Mouse (Mus musculus) layer of hippocampus, postnatal 25 days (tissue): ENCODE data around the gene Ttc13. TPM values are rescaled to one million over a fixed set of nuclear protein-coding genes. Genes with fewer than 3 reads are reported as not detected.

ENCODE experiments used
- DNase-seq, 2 experiments: peaks; one replicate each; pipeline ENCODE4 v3.0.0; 2022; ENCODE audit warnings: mixed read lengths in 2 of 2, low spot score in 1 of 2; ENCODE audit errors: extremely low spot score in 1 of 2
- total RNA-seq, 2 experiments: library from RNA; stranded (reverse); gene quantifications; 2 replicates each; pipeline ENCODE4 v1.2.3; 2021

Gene Ttc13
- total RNA-seq, 2 experiments from 2014 or later, result 40.7 to 54.6 TPM

- no peak for DNase-seq
These were observed 16.0 kb downstream of the Ttc13 start for GRCm38 (mm10) chr8:124705823-124706222.

GRCm38 (mm10) chr8:124704376-124704775 lies 17.4 kb downstream of the Ttc13 start:
- DNase-seq, result no peak

DNA sequence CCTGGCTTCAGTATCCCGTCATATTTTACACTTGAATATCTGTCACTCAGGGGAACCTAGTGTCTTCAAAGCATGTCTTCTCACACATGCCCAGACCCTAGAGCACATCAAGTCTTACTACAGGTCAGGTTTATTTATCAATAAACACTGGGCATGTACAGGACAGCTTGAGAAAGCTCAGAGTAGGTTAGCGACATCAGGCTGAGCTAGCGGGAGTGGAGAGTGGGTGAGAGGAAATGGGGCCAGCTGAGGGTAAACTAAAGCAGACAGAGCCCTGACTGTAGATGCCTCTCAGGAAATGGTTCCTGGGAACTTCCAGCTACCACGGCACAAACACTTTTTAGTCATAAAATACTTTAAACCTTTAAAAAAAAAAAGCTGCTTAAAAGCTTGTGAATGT lies 18.3 kb downstream of the Ttc13 start:
- DNase-seq, result no peak

- DNase-seq, result no peak
These were observed 19.6 kb downstream of the Ttc13 start for GRCm38 (mm10) chr8:124702183-124702582.

- no peak for DNase-seq
These were observed 20.8 kb downstream of the Ttc13 start for GRCm38 (mm10) chr8:124701023-124701422.

GRCm38 (mm10) chr8:124700271-124700670 lies 21.5 kb downstream of the Ttc13 start:
- DNase-seq, result no peak

- no peak for DNase-seq
These were observed 26.2 kb downstream of the Ttc13 start for GRCm38 (mm10) chr8:124695424-124696100.

DNA sequence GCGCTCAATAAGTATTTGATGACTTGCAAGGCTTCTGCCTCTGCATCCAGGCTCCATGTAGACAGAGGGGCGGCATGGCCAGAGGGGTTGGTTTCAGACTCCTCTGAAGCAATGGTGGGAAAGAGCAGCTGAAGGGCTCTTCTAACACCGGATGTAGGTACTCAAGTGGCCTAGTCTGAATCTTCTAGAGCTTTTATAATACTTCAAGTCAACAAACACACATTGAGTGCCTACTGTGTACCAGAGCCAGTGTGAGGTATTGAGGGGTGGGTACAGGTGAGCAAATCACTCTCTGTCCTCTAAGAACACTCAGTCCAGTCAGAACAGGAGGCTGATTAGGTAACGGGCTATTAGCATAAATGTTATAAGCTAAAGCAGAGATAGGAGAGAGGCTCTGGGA lies 30.1 kb downstream of the Ttc13 start:
- no peak for DNase-seq

DNA sequence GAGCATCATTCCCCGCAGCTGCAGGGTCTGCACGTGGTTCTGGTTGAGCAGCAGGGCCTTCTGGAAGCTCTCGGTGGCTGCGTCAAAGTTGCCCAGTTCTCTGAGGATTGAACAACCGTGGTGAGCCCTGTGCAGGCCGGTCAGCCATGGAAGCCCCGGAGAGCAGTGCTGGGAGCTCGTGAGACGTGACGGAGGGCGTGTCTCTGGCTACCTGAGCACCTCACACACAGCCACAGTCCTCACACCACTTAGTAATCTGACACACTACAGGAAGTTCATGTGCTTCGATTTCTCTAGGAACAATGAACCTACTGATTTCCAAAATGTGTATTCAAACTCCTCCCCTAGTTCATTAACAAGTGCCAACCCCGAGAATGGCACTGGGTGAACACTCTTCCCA lies 32.9 kb downstream of the Ttc13 start:
- DNase-seq, result no peak

DNA sequence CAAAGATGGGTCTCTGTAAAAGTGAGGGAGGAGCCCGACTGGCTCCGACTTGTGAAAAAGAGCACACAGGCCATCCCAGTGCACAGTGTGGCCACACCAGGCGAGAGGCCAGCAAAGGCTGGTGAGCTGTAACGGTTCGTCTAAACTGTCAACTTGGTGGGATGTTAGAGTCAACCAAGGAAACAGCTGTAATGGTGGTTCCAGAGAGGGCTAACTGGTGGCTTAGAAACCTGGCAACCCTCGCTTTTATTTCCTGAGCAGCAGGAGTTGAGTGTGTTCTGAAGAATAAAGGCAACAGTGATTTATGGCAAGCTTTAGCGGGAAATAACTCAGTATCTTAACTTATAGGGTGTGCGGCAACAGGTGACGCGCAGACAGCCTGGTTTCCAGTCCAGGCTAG lies 39.6 kb downstream of the Ttc13 start:
- no peak for DNase-seq

GRCm38 (mm10) chr8:124681792-124682157 lies 40.0 kb downstream of the Ttc13 start:
- no peak for DNase-seq

DNA sequence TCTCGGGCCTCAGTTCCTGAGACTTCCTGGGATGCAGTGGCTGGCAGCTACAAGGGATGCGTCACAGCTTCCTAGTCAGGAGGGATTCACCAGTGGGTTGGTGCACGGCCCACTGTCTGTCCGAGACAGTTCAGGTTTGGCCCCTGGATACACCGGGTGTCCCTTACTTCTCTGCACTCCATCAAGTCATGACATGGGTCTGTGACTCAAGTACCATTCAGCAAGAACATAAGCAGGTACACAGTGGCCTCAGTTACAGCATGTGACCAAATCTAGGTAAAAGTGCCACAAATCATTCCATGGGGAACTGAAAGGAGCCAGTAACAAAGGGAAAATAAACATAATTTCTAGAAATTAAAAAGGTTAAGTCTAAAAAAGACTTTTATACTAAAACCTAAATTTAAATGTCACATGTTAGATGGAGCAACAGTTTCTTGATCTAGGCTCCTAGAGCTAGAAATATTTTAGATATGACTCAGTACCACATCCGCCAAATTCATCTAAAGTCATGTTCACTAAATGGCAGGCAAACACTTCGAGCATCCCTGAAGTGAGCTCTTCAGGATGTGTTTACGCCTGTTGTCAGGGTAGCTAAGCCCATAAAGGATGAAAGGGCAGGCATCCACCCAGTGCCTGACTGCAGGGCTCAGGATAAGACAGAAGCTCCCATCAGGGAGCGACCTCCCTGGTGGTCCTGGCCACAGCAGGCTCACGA lies 40.5 kb downstream of the Ttc13 start:
- no peak for DNase-seq

GRCm38 (mm10) chr8:124678246-124678645 lies 43.5 kb downstream of the Ttc13 start:
- no peak for DNase-seq

DNA sequence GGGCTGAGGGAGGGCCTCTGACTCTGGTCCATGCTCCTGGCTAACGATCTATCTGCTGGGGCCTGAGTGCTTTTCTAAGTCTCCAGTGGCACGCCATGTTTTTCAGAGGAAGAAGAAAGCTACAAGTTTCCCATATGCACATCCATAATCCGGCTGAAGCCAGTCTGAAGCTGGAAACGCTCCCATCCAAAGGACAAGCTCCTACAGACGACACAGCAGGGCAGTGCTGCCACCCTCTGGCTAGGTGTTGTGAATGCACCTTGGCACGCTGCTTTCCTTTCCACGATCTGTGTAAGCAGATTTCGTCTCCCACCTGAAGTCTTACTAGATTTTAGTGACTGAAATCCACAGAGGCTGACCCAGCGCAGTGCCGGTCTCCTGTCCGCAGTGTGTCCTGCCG lies 44.3 kb downstream of the Ttc13 start:
- peak; percentile 69 to 86 for DNase-seq

DNA sequence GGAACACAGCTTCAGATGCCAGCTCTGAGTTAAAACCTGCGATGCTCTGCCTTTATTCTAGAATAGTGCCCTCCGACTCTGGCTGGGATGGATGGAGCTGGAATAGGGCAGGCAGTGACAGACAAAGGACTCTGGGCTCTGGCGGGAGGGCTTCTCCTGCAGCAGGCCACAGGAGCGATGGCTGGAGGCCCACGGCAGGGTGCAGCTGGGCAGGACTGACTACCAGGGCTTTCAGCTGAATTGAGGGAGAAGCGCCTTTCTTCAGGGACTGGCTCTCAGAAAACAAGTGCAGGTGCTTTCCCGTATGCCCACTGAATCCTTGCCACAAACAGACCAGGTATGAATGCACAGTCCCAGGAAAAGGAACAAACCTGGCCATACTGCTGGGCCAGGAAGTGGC lies 44.7 kb downstream of the Ttc13 start:
- peak in 1 of 2 experiments; percentile 31 for DNase-seq

DNA sequence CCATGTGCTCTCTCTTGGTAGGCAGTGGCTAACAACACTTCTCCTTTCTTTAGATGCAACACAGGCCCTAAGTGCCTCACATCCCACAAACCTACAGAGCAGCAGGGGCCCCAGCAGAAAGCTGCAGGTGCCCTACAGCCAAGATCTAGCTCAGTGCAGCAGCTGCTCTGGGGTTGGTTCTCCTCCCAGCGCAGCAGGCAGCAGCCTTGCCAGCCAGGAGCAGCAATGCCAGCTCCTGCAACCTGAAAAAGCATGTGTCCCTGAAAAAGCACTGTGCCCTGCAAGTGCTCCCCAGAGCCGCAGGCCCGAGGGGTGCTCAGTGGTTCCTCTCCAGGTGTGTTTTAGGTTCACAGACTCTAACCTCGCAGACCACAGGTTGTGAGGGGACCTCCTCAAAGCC lies 45.1 kb downstream of the Ttc13 start:
- peak in 1 of 2 experiments; percentile 40 for DNase-seq

GRCm38 (mm10) chr8:124672345-124672744 lies 49.4 kb downstream of the Ttc13 start:
- no peak for DNase-seq

GRCm38 (mm10) chr8:124668798-124669197 lies 53.0 kb downstream of the Ttc13 start:
- DNase-seq, result no peak

GRCm38 (mm10) chr8:124664414-124664813 lies 57.4 kb downstream of the Ttc13 start:
- DNase-seq, result no peak

- DNase-seq, result no peak
These were observed 57.9 kb downstream of the Ttc13 start for GRCm38 (mm10) chr8:124663874-124664230.

DNA sequence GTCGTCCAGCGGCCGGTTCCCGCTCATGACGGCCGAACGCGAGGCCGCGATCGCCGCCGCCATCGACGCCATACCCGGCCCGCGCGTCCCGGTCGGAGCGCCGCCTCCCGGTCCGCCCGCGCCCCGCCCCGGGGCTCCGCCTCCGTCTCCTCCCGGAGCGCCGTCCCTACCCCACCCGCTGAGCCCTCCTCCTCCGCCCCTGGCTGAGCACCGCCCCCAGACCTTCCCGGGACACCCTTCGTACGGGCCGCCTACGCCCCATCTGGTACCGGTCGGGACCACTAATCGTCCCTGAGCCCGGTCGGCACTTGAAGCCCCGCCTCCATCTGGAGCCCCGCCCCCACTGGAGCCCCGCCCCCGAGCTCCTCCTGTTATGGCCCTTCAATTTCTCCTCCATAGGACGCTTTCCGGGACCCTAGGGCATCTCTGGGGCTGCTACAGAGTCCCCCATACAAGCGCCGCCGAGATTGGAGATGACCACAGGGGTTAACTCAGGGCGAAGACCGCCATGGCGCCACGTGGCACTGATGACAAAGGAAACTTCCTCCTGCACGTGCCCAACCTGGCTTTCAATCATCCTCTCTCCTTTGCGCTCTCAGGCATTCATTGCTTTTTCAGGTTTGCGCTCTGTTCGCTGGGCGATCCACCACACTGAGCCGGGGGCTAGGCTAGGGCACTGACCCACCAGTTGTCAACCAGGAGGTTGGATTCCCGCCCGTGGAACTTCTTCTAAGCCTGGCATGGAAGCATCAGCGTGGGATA lies 58.5 kb downstream of the Ttc13 start, which contains the start of gene 2310022B05Rik:
TSS of gene 2310022B05Rik (minus strand) at position 258 of the 762 bp plus-strand sequence.
- peak; percentile 74 to 78 for DNase-seq
